Mouse (Mus musculus) adrenal gland, postnatal 36 days (tissue): ENCODE data around the gene Dtx3l. TPM values are rescaled to one million over a fixed set of nuclear protein-coding genes. Genes with fewer than 3 reads are reported as not detected.

Source experiments
- DNase-seq, 2 experiments: peaks; one replicate each; pipeline ENCODE4 v3.0.0; 2021; ENCODE audit warnings: mixed read lengths in 1 of 2
- total RNA-seq, 2 experiments: library from RNA; stranded (reverse); gene quantifications; 2 replicates each; pipeline ENCODE4 v1.2.3; 2021

The Dtx3l gene
- total RNA-seq, 2 experiments from 2014 or later = 9.1 to 10.9 TPM

- no peak for DNase-seq
Observed at GRCm38 (mm10) chr16:35888910-35889309, 50.0 kb downstream of the Dtx3l start.

- no peak for DNase-seq
Observed at GRCm38 (mm10) chr16:35888174-35888573, 50.8 kb downstream of the Dtx3l start.

Other genes starting within 250 kb of the Dtx3l start
- gene Dirc2, start 169.8 kb downstream of the Dtx3l start, total RNA-seq = 10 to 100 TPM; 36.1 to 42.2 TPM
- gene Hspbap1, start 168.8 kb downstream of the Dtx3l start, total RNA-seq = 1 to 10 TPM; 5.7 to 7.0 TPM
- gene Parp14, start 67.6 kb downstream of the Dtx3l start, total RNA-seq = 10 to 100 TPM; 14.8 to 15.7 TPM
- gene Parp9, start 681 bp downstream of the Dtx3l start, total RNA-seq = 10 to 100 TPM; 15.0 to 16.2 TPM
- gene Kpna1, start 39.6 kb upstream of the Dtx3l start, total RNA-seq = 10 to 100 TPM; 70.0 to 85.0 TPM
- 1 to 10 TPM; 4.2 TPM for gene Wdr5b, start 102.0 kb upstream of the Dtx3l start, total RNA-seq
- 100 to 1,000 TPM; 140 to 185 TPM for gene Fam162a, start 132.4 kb upstream of the Dtx3l start, total RNA-seq
- gene Ccdc58, start 132.5 kb upstream of the Dtx3l start, total RNA-seq = 10 to 100 TPM; 40.4 to 55.3 TPM
- not detected for gene Csta1, start 192.1 kb upstream of the Dtx3l start, total RNA-seq
- gene Stfa2l1, start 217.7 kb upstream of the Dtx3l start, total RNA-seq = not detected
- gene Gm5483, start 245.1 kb upstream of the Dtx3l start, total RNA-seq = not detected